Mouse (Mus musculus): ENCODE results near the gene Nat14. TPM values are rescaled to one million over a fixed set of nuclear protein-coding genes. Genes with fewer than 3 reads are reported as not detected.
A peak's percentile ranks its signal among the peaks of the same experiment; 100 is the strongest.

Nat14 gene
- total RNA-seq, 1 experiment from 2014 or later: 7.7 TPM

DNA sequence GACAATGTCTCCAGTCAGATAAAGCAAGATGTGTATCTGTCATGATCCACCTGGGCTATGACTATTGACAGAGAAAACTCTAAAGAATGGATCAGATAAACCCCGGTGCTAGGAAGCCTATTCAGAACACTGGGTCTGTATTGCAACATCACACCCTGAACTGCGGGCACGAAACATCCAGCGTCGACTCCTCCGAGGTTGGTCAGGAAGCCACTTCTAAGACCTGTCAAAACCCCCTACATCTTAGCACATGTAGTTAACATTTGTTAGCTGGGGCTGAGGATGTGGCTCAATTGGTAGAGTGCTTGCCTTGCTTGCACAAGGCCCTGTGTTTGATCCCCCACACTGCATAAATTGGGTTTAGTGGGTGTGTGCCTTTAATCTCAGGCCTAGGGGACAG is 26.6 kb downstream of the Nat14 start:
- no peak for DNase-seq

DNA sequence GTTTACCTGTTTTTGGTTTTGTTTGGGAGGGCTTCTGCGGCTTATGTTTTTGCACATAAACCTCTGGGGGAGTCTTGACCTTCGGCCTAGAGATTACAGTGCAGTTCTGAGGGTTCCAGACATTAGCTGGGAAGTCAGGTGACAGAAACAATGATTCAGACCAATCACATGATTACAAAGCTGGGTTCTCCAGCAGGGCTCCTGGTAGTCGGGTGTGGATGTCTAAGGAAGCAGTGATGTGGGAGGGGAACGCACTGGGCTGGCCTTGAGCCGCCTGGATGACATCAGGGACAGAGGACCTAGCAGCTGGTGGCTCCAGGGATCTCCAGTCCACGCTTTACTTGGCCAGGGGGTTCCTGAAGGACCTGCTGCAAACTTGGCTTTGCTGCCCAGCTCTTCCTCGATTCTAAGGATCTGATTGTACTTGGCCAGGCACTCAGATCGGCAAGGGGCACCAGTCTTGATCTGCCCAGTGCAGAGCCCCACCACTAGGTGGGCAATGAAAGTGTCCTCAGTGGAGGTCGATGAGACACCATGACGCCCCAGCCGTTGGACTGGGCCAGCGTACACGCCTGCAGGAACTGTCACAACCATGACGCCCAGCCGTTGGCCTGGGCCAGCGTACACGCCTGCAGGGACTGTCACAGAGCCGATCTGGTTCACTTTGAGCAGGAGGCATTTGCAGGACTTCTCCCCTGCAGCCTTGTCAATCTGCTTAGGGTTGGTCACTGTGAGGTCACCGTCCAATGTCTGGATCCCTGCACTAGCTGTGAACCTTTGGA is 28.9 kb downstream of the Nat14 start:
- peak; percentile 41 for DNase-seq

DNA sequence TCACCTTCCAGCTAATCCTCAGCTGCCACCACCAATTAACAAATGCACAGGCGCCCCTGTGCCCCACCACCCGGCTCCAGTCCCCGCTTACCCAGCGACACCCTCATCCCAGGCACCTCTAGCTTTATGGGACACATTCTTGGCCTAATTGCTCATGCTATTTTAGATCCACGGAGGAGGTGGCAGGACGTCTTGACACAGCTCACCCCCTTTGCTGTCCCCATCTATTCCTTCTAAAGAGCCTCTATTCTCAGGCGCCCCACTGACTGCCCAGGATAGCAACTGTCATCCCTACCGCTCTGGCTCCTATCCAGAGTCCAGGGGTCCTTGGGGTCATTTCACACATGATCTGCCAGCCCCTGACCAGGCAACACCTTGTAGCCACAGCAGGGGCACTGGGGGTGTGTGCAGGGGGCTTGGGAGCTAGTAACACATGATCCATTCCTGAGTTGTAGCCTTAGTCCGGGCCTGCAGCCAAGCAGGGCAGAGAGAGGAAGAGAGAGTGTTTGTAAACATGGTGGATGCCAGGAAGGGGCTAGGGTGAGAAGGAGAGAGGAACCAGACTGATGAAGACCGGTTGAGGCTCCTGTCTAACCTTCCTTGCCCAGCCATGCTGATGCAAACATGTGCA is 32.1 kb downstream of the Nat14 start:
- no peak for DNase-seq

DNA sequence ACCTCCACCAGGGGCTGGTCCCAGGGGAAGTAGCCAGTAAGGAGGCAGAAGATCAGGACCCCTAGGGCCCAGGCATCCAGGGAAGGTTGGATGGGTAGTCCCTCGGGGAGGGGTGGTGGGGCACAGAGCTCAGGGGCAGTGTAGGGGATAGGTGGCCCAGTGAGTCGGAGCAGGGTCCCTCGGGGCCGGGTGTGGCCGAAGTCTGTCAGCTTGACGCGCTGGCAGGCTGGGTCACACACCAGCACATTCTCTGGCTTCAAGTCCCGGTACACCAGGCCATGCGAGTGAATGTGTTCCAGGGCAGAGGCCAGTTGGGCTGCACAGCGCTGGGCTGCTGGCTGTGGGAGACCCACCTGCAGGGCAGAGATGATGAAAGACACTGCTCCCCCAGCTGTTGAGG is 35.5 kb downstream of the Nat14 start:
- DNase-seq: no peak

DNA sequence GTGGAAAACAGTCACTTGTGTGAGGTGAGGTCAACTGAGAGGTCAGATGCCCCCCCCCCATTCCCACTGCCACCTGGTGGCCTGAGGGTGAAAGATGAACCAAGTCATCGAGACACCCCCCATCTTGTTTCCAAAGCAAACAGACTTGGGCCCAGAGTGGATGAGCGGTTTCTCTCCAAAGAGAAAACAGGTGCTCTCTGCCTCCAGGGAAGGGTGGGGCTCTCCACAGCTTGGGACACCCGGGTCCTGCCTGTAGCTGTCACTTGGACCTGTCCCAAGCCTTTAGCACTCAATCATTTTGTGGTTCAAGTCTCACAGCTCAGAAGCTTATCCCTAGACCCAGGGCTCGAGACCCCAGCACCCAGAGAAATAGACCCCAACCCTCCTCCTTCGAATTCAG is 41.7 kb downstream of the Nat14 start:
- no peak for DNase-seq

DNA sequence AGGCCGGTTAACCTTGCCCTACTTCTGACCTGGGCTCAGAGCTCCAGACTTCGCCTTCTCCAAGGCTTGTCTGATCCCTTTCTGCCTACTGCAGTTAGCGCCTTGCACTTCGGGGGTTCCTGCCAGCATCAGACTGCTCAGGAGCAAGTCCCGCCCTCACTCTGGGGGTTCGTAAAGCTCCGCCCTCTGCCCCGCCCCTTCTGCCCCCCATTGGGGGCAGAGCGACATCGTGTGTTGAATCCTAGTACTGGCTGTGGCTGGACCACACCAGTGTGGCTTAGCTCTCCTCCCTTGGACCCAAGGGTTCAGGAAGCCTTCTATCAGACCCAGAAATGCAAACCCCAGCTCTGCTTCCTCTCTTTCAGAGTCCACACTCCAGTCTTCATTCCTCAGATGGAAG is 42.4 kb downstream of the Nat14 start, which contains the start of gene Sbk2:
Sbk2 (minus strand) TSS at position 135 of the 400 bp plus-strand sequence.
- peak; percentile 85 for DNase-seq

DNA sequence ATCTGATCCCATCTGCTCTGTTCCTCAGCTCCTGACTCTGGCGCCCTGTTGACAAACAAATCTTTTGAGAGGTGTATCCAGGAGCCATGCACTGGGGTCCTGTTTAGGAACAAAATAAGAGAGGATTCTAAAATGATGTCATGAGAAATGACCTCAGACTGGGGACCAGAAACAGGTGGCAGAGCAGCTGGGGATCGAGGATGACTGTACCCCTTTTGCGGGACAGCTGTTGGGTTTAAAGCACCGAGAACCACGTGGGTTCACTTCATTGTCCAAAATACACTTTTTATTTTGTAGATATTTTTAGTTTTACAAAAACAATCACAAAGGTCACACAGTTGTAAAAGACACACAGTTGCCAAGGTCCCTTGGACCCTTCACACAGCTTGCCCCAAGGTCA is 43.2 kb downstream of the Nat14 start:
- DNase-seq: no peak

DNA sequence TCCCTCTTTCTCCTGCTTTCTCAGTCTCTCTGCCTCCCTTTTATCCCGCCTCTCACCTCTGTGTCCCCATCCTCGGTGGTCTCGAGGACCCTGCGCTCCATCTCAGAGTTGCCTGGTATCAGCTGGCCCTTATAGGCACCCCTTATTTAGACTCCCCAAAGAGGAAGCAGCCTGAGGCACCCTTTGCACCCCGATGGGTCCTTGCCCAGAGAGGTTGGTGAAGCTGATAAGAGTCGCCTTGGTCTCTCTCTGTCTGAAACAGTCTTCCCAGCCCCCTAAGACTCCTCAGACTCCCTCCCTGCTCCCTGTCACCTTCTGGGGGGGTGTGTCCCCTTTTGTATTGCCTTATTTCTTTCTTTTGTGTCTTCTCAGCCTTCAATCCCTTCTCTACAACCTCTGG is 49.2 kb downstream of the Nat14 start, which contains the start of gene Sbk3:
Sbk3 (minus strand) TSS at position 101 of the 400 bp plus-strand sequence.
- no peak for DNase-seq

DNA sequence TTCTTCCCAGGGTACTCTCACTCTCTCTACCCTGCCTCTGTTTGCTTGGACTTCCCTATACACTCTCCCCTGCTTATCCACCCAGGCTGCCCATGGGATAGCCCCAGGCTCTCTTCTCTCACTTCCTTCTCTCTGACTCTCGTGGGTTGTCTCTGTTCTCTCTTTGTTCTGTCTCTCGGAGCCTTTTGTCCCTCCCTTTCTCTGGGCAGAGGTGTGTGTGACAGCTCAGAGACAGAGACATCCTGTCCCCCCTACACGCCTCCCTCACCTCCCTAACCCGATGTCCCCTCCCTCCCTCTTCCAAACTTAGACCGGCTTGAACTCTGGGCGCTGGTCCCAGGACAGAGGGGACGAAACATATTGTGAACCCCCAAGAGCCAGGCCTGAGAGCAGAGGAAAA is 49.9 kb downstream of the Nat14 start:
- no peak for DNase-seq

DNA sequence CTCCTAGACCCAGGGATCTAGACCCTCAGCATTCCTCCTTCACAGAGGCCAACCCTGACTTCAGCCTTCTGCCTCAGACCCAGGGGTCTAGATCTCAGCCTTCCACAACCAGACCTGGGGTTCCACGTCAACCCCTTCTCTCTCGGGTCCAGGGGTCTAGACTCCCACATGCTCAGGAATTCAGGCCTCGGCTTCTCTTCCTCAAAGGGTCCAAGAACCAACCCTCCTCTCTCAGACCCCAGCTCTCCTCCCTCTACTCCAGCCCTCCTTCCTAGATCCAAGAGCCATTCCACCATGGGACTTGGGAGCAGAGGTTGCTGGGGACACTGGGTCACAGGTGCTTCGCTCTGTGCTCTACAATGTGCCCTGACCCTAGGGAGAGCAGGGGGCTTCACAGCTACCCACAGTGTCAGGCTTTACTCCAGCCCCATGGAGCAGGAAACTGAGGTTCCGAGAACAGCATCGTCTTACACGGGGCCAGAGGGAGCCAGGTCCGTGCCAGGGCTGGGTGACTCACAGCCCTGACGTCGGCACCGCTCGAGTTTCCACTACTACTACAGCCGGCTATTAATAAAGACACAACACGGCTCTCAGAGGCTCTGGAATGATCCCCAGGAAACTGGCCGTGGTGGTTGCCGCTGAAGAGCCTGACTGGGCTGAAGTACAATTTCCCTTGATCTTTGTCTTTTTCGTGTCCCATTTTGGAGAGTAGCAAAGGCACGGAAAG is 50.7 kb downstream of the Nat14 start:
- DNase-seq: peak; percentile 75

Other genes with a start within 250 kb of the Nat14 start
- gene Hspbp1, start 237.0 kb upstream of the Nat14 start, total RNA-seq (2021): 42.2 and 47.8 TPM in 2 replicates
- gene Brsk1, start 231.4 kb upstream of the Nat14 start, total RNA-seq (2021): 4.2 and 6.5 TPM in 2 replicates
- 0.24 TPM in 1 of 2 replicates, not detected in the other for gene Tmem150b, start 196.8 kb upstream of the Nat14 start, total RNA-seq (2021)
- gene Kmt5c, start 181.9 kb upstream of the Nat14 start, total RNA-seq (2021): 64.5 and 70.1 TPM in 2 replicates
- gene Cox6b2, start 168.9 kb upstream of the Nat14 start, total RNA-seq (2021): 9.4 and 10.6 TPM in 2 replicates
- not detected in 2 replicates for gene Fam71e2, start 150.7 kb upstream of the Nat14 start, total RNA-seq (2021)
- gene Il11, start 139.2 kb upstream of the Nat14 start, total RNA-seq (2021): 0.15 TPM in 1 of 2 replicates, not detected in the other
- not detected in 2 replicates for gene Tmem190, start 139.1 kb upstream of the Nat14 start, total RNA-seq (2021)
- gene Tmem238, start 132.4 kb upstream of the Nat14 start, total RNA-seq (2021): 13.4 and 16.4 TPM in 2 replicates
- gene Rpl28, start 129.2 kb upstream of the Nat14 start, total RNA-seq (2021): 922 and 1,210 TPM in 2 replicates
- gene Ube2s, start 109.4 kb upstream of the Nat14 start, total RNA-seq (2021): 114 and 127 TPM in 2 replicates
- gene Shisa7, start 77.3 kb upstream of the Nat14 start, total RNA-seq (2021): 2.0 and 2.2 TPM in 2 replicates
- gene Isoc2b, start 51.8 kb upstream of the Nat14 start, total RNA-seq (2021): 24.0 and 30.5 TPM in 2 replicates
- gene Isoc2a, start 44.9 kb upstream of the Nat14 start, total RNA-seq (2021): 42.1 and 48.2 TPM in 2 replicates
- gene Gm36210, start 15.5 kb upstream of the Nat14 start, total RNA-seq (2021): not detected in 2 replicates
- 16.4 and 19.0 TPM in 2 replicates for gene Zfp628, start 6.8 kb upstream of the Nat14 start, total RNA-seq (2021)
- gene Ssc5d, start 3.8 kb downstream of the Nat14 start, total RNA-seq (2021): 2.0 and 3.2 TPM in 2 replicates
- 0.55 TPM in 1 of 2 replicates, not detected in the other for gene Sbk2, start 42.4 kb downstream of the Nat14 start, total RNA-seq (2021)
- gene Sbk3, start 49.1 kb downstream of the Nat14 start, total RNA-seq (2021): 0.15 TPM in 1 of 2 replicates, not detected in the other
- 21.1 and 31.6 TPM in 2 replicates for gene Zfp579, start 74.1 kb downstream of the Nat14 start, total RNA-seq (2021)
- gene Zfp524, start 92.4 kb downstream of the Nat14 start, total RNA-seq (2021): 15.3 and 17.6 TPM in 2 replicates
- gene Fiz1, start 92.7 kb downstream of the Nat14 start, total RNA-seq (2021): 18.7 and 26.4 TPM in 2 replicates
- not detected in 2 replicates for gene Gm44973, start 93.5 kb downstream of the Nat14 start, total RNA-seq (2021)
- gene Zfp865, start 98.3 kb downstream of the Nat14 start, total RNA-seq (2021): 27.7 and 34.3 TPM in 2 replicates
- 1.00 and 1.1 TPM in 2 replicates for gene Ccdc106, start 98.5 kb downstream of the Nat14 start, total RNA-seq (2021)
- gene 4632433K11Rik, start 112.1 kb downstream of the Nat14 start, total RNA-seq (2021): 1.1 TPM in 1 of 2 replicates, not detected in the other
- 4.7 and 5.5 TPM in 2 replicates for gene Zfp784, start 116.4 kb downstream of the Nat14 start, total RNA-seq (2021)
- gene Zfp580, start 129.5 kb downstream of the Nat14 start, total RNA-seq (2021): 7.9 and 8.8 TPM in 2 replicates
- gene U2af2, start 140.1 kb downstream of the Nat14 start, total RNA-seq (2021): 191 and 195 TPM in 2 replicates
- 140 and 152 TPM in 2 replicates for gene Epn1, start 158.2 kb downstream of the Nat14 start, total RNA-seq (2021)
- gene Rfpl4, start 194.9 kb downstream of the Nat14 start, total RNA-seq (2021): not detected in 2 replicates
- gene Rasl2-9, start 203.9 kb downstream of the Nat14 start, total RNA-seq (2021): 1.3 and 1.7 TPM in 2 replicates
- gene Vmn1r55, start 227.6 kb downstream of the Nat14 start, total RNA-seq (2021): not detected in 2 replicates